Mouse (Mus musculus) T-cell, adult 2 months (primary cell): ENCODE results near the gene Tnip2.

Source experiments
- DNase-seq: peaks from one replicate; pipeline ENCODE4 v3.0.0; 2022; ENCODE audit warnings: low spot score

The Tnip2 gene

DNA sequence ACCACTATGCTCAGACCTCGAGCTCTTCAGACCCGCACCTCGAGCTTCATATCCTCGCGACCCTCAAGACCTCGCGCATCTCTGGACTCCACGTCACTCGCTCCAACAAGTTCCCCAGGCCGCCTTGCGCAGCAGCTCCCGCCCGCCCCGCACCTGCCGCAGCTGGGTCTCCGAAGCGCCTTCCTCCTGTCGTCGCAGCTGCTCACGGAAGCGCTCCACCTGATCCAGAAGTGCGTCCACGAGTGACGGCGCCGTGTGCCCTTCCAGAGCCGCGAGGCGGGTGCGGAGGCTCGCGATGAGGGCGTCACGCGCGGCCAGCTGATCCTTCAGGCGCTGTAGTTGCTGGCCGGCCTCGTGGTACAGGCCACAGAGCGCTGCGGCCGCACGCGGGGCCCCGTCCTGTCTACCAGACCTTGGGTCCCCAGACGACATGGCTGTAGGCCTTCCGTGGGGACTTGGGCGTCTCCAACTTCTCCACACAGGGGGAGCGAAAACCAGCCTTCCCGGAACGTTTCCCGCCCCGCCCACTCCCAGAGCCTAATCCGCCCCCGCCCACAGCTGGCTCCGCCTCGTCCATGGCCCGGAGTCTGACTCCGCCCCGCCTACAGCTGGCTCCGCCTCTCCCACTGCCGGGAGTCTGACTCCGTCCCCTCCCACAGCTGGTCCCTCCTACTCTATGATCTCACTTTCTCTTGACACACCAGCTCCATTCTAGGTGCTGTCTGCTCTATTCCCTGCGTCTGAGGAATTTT lies at the start of gene Tnip2:
Tnip2 (minus strand) TSS at position 526 of the 752 bp plus-strand sequence.
- peak; percentile 94 for DNase-seq

DNA sequence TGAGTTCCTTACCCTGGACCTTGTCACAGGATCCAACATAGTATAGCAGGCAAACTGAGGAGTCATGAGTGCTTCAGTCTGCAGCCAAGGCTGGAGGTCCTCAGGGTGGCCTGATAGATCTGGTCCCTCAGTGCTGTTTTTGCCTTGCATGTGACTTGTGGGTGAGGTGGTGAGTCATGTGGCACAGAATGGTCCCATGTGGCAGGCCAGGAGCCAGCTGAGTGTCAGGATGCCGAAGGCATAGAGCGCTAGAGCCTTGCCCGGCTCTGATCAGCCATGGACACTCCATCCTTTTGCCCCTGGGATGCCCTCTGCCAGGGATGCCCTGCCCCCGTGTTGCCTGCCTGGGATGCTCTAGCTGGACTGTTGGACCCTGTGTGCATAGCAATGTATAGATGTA lies 38.0 kb upstream of the Tnip2 start:
- no peak for DNase-seq

DNA sequence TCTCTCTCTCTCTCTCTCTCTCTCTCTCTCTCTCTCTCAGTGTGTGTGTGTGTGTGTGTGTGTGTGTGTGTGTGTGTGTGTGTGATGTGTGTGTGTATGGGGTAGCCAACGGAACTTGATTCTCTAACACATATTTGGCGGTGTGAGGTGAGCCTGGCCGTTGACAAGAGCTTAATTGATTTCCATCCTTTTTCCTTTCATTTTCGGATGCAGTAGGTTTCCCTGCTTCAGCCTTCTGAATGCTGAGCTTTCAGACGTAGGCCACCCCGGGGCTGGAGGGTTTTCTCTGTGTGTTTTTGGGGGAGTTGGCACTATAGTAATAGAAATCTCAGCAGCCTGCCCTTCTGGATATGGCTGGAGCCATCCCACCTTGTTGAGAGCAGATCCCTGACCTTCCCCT lies 36.5 kb upstream of the Tnip2 start:
- DNase-seq, result no peak

DNA sequence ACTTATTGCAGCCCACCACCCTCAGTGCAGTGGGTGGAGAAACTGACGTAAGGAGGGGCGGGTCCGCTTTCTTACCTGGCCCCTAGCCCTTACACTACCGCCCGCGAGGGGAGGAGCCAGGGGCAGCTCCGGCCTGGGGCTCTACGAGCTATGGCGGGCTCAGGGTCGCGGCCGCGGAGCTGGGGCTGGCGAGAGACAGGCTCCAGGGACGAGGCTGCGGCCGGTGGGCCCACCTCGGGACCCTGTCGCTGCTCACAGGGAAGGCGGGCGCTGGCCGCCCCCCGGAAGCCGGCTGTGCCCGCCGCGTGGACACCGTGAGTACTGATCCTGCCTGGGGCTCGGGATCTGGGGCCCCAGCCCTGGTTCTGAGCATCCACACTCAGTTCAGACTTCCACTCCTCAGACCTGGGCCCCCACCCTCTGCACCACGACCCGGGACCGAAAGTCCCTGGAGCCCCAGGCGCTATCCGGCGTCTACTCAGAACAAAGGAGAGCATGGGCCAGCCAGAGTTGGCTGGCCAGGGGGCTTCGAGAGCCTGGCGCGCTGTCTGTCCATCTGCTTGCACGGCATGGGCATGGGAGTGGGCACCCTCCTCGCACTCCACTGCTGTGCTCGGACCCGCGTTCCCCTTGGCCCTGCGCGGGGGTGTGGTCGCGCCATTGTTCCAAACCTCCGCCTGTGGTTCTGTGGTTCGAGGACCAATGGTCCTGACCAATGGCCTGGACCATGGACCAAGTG lies 35.9 kb upstream of the Tnip2 start:
- DNase-seq, result peak; percentile 32

- no peak for DNase-seq
Measured at GRCm38 (mm10) chr5:34549135-34549482, 35.3 kb upstream of the Tnip2 start.

DNA sequence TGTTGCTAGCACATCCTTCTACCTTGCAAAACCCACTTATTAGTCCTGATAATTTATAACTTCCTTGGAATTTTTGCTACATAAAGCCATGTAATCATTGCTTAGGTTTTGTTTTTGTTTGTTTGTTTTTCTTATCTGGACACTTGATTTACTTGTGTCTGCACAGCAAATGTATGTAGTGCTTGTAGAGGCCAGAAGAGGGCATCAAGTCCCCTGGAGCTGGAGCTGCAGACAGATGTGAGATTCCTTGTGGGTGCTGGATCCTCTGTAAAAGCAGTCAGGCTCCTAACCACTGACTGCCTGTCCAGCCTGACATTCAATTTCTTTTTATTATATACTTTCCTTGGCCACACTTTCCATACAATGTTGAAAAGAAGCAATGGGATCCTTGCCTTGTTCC lies 33.6 kb upstream of the Tnip2 start:
- peak; percentile 51 for DNase-seq

DNA sequence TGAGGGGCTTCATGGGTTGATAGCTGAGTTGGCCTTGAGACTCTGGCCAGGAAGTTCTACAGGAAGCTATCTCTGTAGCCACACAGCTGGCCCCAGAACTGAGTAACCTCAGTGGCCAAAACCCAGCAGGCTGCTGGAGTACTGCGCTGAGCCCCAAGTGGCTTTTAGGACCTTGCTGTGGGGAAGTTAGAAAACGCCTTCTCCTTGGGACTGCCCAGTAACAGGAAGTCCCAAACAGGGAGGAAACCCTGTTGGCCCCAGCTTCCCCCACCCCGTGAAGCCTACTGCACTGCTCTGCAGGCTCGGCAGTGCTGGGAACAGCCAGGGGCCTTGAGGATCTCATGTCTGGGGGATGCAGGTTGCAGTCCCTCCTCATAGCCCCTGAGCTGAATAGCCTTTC lies 29.3 kb upstream of the Tnip2 start:
- DNase-seq, result no peak

GRCm38 (mm10) chr5:34542166-34542565 lies 28.4 kb upstream of the Tnip2 start:
- DNase-seq, result no peak

DNA sequence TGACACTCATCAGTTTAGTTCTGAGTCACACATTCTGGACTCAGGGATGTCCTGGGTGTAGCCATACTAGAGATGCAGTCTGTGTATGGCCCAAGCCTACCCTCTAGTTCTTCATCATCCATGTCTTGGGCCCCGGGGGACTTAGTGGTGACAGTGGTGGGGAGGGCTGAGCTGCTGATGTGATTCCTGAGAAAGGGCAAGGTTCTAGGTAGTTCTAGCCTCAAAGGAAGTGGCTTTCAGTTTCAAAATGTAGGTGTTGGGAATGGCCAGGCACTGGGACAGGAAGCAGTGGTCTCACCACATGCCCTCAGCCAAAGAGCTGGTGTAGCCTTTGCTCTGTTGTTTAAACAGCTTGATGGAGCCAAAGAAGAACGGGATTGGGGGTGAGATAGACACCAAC lies 25.3 kb upstream of the Tnip2 start:
- no peak for DNase-seq

- DNase-seq, result peak; percentile 73
Measured at GRCm38 (mm10) chr5:34538527-34538926, 24.7 kb upstream of the Tnip2 start.

DNA sequence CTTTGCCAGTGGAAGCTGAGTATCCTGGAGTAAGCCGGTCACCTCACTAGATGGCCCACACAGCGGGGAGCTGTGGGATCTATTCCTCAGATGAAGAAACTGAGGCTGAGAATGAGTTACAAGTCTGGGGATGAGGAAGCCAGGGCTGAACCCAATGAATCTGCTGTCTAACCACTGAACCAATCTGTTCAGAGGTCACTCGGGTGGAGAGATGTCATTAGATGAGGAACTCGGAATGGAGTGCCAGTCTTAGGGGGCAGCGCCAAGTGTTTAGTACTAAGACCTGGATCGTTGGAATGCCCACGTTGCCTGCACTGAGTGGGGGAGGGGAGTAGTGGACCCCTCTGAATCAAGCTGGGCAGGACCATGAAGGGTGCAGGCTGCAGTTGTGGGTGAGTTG lies 24.3 kb upstream of the Tnip2 start:
- no peak for DNase-seq

DNA sequence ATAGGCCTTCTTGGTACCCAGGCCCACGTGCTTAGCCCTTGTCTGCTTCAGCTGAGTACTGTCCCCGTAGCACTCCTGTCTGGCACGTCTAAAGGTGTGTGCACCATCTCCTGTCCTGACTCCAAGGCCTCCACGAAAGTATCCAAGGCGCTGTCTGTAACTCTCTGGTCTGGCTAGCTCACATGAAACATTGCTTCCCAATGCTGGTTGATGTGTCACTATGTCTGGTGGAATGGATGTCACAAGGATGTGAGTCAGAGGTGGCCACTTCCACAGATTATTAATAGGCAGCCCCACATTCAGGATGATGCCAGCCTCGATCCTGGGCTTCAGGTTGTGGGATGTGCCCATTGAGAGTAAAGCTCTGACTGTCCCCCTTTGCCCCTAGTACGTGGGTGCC lies 22.0 kb upstream of the Tnip2 start:
- DNase-seq, result no peak

GRCm38 (mm10) chr5:34534776-34535581 lies 21.2 kb upstream of the Tnip2 start:
- DNase-seq, result no peak

GRCm38 (mm10) chr5:34533820-34534219 lies 20.0 kb upstream of the Tnip2 start:
- DNase-seq, result no peak

DNA sequence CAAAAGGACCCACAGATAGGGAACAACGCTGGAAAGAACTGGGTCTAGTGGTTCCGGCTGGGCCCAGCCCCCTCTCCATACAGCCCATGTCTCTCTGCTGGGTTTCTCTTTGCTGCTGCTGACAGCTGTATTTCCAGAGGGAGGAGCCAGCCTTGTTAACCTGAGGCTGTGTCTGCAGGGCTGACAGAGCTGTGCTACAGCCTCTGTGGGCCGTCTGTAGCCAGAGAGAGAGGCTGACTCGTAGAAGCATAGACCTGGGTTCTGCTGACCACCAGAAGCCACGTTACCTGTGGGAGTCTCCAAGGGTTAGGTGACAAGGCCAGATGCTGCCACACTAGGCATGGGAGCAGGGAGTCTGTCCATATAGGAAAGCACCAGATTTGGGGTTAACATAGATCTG lies 19.3 kb upstream of the Tnip2 start:
- no peak for DNase-seq

- no peak for DNase-seq
Measured at GRCm38 (mm10) chr5:34530687-34531086, 16.9 kb upstream of the Tnip2 start.

DNA sequence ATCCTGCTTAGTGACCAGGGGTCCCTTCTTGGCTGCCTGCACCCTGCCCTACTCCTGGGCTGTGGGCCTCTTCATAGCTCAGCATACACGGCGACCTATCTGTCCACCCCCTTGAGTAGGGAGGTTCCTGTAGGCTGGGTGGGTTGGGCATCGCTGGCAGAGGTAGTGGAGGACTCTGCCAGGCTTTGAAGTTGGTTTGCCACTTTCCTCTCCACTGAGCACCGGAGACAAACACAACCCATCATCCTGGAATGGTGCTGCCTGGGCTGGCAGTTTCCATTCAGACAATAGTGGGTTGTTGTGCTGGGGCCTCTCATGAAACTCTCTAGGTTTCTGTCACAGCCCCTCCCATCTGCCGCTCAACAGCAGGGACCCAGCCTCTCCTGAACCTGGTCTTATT lies 16.3 kb upstream of the Tnip2 start:
- no peak for DNase-seq

- no peak for DNase-seq
Measured at GRCm38 (mm10) chr5:34528724-34529123, 14.9 kb upstream of the Tnip2 start.

- no peak for DNase-seq
Measured at GRCm38 (mm10) chr5:34527352-34527751, 13.6 kb upstream of the Tnip2 start.

DNA sequence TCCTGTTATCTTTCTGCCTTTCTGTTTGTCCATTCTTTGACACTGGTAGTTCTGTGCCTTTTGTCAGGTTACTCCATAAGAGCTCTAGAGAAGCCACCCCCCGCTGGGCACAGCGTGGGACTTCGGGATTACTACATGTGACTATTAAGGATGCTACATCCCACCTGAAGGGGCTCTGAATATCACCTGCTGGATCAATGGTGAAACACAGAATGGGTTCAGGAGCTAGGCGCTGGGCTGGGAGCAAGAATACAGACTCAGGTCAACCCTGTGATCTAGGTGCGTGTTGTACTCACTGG lies 12.6 kb upstream of the Tnip2 start:
- no peak for DNase-seq

GRCm38 (mm10) chr5:34525663-34526476 lies 12.1 kb upstream of the Tnip2 start, which contains the start of gene Sh3bp2:
TSS of gene Sh3bp2 (plus strand) at chr5:34525838.
- peak; percentile 94 for DNase-seq

DNA sequence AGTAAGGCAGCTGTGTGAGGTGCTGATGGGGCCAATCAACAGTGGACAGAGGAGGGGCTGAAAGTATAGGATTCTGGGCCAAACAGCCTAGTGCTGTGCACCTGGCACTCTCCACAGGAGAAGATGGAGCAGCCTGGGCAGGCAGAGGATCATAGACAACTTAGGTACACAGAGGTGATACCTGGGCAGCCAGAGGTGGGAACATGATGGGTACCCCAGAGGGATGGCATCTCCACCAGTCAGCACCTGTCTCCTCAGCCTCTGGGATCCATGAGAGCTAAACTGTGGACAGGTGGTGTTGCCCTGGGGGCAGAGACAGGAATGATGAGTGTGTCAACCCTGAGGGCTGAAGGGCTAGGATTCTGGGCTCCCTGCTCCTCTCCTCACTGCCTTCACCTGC lies 10.7 kb upstream of the Tnip2 start:
- no peak for DNase-seq
